Mouse (Mus musculus): ENCODE results near the gene Ep400. TPM values are rescaled to one million over a fixed set of nuclear protein-coding genes. Genes with fewer than 3 reads are reported as not detected.
"Not testable (repeated sequence)": the region's sequence is repeated elsewhere in the genome, so short reads cannot be mapped to it uniquely, and the experiment has no call there.

Gene Ep400
- total RNA-seq, 2 experiments from 2014 or later, result 92.7 to 113 TPM

DNA sequence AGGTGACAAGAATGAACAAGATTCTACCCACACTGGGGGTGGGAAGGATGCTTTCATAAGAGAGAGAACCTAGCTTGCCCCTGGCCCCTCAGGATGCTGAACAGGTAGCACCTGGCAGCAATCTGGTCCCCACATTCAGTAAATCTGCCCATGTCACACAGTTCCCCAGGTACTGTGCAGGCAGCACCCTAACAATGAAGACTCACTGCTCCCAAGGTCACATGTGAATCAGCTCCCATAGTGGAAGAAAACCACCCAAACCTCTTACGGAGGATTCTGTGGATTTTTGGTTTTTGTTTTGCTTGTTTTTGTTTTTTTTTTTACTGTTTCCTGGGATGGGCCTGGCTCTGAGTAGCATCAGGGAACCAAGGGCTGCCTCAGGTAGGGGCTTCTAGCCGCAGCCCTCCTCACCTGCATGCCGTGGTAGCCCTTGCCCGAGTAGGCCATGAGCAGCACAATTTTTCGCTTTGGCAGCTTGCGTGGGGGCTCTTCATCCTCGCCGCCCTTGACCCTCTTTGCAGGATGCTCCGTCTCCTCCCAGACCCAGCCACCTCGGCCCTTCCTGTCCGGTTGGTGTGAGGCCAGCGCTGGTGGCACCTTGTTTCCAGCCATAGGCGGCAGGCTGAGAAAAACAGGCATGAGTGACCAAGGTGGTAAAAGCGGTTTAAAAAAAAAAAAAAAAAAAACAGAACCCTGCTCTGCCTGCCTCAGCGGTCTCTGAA lies 8.9 kb upstream of the Ep400 start:
- DNase-seq, result no peak

DNA sequence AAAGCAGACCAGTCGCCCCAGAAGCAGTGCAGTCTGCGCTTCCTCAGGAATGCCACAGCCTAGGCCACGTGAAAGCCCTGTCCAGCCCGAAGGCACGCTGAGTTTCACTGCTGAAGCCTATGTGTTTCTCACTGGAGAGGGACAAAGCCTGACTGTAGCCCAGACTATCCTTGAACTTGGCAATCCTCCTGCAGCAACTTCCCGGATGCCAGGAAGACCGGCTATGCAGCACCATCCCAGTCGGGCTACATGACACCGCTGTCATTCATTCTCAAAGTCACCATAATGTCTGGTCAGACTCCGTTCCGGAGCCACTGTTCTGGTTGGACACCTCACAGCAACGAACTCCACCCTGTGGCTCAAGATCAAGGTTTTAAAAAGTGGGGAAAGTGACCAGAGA lies 7.7 kb upstream of the Ep400 start:
- no peak for DNase-seq

DNA sequence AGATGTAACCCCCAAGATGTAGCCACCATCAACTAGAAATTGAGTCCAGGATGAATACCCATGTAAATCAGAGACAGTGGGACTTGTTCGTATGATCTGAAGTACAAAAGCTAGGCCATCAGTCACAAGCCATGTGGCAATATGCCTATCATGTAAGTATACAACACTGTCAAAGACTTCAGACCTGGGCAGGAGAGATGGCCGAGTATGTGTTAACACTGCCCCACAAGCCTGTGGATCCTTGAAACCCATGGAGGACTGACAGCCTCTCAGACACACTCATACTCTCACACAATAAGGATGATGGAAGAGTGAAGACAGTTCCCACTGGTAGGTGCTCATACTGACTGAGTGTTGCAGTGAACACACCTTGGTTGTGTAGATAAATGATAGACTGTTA lies 5.6 kb upstream of the Ep400 start:
- no peak for DNase-seq

DNA sequence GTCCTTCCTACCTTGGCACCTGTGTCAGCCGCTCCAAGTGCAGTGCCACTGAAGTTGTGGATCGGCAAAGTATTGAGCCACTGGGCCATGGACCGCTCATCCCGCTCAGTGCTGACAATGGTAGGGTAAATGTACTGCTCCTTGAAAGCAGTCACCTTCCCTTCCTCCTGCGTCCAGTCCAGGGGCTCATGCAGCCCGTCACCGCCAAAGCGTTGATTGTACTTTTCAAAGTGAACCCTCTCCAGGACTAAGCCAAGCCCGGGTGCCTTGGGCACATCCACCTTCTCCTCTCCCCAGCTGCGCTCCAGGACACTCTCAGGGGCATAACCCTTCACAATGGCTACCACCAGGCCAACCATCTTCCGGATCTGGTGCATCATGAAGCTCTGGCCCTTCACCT lies 4.0 kb upstream of the Ep400 start:
- DNase-seq, result no peak

DNA sequence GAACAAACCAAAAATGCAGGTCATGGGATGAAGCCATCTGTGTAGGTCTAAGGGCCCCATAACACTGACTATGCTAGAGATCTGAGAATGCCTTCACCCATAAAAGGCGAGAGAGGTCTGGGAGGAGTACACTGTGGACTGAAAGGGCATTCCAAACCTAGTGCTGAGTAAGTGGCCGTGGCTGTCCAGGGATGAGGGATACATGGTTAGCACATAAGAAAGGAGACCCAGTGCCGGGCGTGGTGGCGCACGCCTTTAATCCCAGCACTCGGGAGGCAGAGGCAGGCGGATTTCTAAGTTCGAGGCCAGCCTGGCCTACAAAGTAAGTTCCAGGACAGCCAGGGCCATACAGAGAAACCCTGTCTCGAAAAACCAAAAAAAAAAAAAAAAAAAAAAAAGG lies 2.4 kb upstream of the Ep400 start:
- DNase-seq, result not testable (repeated sequence)

DNA sequence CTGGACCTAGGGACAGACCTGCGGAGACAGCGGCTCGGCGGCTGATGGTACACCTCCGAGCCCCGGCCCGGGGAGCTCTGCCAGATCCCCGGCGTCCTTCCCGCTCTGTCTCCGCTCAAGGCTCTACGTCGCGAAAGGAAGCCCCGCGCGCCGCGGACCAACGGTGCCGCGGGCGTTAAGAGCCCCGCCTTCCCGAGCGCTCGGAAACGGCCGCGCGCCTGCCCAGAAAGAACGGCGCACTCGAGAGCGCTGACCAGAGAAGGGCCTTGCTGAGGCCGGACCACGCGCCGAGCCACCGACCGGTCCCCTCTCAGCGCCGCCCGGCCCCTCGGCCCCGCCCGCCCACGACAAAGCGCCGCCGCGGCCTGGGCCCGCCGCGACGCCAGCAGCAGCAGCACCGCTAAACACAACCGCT lies 479 bp downstream of the Ep400 start:
- DNase-seq, result no peak

DNA sequence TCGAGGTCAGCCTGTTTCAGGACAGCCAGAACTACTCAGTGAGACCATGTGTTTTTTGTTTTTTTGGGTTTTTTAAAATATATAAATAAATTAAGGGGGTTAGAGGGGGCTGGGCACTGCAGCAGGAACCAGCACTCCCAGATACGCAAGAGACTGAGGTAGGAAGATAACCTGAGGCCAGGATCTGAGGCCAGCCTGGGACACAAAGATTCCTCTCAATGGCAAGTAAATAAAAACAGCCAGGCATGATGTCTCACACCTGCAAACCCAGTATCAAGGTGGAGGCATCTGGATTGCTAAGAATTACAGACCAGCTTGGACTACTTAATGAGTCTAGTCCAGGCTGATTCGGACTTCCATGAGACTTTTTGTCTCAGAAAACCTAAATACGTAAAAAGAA lies 1.2 kb downstream of the Ep400 start:
- no peak for DNase-seq

DNA sequence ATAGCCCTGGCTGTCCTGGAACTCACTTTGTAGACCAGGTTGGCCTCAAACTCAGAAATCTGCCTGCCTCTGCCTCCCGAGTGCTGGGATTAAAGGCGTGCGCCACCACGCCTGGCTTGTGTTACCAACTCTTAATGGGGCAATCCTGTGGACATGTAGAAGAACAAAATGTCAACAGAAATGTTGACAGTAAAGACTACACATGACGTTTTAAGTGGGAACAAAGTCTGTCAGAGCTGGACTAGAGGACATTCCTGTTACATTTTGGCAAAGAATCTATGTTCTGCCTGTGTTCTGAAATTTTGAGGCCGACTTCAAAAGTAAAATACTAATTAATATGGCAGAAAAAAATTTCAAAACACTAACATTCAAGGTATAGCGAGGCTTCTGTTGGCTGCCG lies 6.6 kb downstream of the Ep400 start:
- no peak for DNase-seq

DNA sequence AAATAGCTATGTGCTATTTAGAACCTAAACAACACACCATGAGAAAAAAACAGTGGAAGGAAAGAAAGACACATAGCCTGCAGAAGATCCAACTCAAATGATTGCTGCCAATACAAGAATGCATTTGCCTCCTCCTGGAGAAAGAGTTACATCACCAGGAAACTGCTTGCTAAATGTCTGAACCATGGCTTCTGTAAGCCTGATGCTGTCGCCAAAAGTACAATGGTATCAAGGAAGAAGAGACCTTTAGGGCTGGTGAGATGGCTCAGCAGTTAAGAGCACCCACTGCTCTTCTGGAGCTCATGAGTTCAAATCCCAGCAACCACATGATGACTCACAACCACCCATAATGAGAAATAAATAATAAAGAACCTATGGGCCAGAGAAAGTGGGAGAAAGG lies 25.5 kb downstream of the Ep400 start:
- DNase-seq, result no peak

DNA sequence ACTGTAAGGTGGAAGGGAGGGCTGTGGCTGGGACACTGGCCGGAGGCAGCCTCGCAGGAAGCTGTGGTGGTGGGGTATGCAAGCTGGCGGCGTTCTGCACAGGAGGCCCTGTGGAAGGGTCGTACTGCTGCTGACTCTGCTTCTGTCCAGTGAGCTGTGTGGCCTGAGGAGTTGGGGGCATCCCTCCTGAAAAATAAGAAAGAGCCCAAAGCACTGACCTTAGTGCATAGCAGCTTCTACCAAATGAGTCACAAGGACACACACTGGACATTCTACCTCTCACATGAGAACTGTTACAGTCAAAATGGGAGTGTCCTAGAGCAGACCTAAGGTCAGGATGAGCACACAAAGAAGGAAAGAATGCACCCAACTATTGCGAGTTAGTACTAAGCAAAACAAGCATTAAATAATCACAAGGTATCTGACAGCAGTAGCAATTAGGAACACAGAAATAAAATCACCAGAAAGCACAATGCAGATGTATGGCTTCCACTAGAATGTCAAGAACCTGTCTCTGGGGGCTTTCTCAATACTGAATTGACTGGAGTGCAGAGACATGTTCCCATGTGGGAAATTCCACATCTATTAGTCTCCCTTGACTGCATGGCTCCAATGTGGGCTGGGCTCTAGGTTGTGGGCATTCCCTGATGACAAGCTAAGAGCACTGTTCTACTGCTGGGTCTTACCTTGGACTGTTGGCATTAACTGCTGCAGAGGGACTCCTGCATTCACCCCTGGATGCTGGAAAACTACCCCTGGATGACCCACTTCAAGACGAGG lies 30.8 kb downstream of the Ep400 start:
- DNase-seq, result no peak

DNA sequence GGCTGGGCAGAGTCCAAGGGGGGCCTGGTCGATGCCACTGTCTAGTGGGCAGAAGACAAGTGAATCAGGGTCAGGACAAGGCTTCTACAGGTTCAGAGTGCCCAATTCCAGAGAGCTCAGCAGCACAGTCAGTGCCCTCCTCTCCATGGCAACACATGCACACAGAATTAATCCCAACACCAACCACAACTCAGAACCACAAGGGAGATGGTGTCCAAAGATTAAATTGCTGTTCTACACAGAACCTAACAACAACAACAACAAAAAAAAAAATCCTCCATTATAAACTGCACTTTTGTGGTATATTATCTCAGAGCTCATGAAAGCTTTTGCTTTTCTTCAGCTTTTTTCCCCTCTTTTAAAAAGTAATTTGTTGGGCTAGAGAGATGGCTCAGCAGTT lies 34.9 kb downstream of the Ep400 start:
- DNase-seq, result no peak

DNA sequence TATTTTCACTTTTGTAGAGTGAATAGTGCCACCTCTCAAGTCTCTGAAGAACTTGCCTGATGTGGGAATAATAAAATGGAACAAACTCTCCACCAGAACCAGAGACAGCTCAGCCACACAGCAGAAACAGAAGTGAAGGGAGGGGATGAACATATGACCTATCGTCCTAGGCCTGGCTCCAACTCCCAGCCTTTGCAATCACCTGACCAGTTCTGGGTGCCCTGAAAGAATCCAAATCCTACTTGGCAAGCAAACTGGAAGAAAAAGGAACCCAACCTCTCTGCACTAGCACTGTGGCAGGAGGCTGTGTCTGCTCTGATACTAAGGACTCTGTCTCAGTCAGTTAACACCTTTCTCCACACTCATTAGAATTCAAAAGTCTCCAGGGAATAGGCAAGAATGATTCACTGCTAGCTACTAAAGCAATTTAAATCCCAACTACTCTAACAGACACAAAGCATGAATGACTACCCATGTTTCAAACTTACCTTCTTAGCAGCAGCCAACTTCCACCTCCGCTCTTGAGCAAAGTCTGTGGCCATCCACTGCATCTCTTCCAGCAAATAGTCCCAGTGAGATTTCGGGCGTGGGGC lies 37.2 kb downstream of the Ep400 start:
- no peak for DNase-seq

DNA sequence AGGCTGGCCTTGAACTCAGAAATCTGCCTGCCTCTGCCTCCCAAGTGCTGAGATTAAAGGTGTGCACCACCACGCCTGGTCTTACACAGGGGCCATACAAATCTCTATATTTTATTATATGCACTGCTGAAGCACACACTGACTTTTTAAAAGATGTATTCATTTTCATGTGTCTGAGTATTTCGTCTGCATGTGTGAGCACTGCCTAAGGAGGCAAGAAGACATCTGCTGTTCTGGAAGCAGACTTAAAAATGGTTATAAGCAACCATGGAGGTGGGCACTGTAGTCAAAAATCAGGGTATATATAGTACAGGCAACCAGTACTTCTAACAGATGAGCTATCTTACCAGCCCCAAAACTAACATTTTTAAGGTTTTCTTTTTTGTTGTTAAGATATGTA lies 39.3 kb downstream of the Ep400 start:
- DNase-seq, result no peak

DNA sequence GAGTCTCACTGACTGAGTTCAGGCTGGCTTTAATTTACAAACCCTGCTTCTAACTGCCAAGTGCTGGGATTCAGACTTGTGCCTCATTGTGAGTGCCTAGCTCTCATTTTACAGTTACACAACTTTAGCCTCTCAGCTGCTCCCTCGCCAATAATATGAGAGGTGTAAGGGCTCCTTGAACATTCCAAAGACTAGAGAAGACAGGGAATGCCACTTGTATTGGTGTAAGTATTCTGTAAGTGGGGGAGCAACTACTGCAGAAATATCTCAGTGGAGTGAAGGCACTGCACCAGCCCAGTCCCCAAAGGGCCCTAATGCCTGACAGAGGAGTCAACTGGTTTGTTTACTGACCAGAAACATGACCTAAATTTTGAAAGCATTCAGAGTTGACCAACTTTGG lies 42.7 kb downstream of the Ep400 start:
- no peak for DNase-seq

DNA sequence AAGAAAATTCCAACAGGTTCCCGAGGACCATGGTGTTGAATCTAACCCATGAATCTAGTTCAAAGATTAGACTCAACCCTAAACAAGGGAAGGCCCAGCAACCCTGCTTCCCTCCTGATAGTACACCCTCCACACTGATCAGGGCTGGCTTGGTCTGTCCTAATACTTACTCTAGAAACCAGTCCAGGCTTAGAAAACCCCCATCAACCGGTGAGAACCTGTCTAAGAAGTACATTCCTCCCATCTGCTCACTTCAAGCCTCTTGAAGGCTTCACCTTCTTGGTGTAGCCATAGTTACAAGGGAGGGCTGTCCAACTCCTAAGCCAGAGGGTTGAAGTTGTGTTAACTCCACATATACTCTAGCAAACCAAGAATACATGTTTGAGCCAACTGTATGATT lies 47.0 kb downstream of the Ep400 start:
- DNase-seq, result no peak

DNA sequence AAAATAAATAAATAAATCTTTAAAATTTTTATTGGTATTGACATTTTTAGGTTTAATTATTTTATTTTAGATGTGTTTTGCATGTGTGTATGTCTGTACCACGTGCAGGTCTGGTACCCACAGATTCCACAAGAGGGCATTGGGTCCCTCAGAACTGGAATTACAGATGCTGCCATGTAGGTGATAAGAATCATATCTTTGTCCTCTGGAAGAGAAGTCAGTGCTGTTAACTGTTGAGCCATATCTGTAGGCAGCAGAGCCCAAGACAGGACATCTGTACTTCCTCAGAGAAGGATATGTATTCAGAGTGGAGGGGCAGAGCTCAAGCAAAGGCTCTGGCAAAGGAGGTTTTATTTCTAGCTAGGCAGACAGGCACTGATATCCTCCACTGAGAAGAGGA lies 49.1 kb downstream of the Ep400 start:
- not testable (repeated sequence) for DNase-seq

DNA sequence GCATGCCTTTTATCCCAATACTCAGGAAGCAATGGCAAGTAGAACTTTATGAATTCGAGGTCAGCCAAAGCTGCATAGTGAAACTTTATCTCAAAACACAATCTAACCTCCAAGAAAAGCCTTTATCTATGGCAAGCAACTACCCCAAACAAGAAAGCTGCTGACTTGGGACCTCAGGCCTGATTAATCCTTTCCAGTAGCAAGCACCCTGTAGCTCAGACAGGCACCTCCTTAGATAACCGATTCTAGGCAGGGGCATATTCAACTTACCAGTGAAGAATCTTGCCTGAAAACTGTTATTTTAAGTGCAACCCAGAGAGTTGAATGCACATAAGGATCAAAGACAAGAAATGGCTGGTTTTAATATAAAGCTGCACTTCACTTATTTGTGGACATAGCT lies 59.1 kb downstream of the Ep400 start:
- DNase-seq, result no peak

DNA sequence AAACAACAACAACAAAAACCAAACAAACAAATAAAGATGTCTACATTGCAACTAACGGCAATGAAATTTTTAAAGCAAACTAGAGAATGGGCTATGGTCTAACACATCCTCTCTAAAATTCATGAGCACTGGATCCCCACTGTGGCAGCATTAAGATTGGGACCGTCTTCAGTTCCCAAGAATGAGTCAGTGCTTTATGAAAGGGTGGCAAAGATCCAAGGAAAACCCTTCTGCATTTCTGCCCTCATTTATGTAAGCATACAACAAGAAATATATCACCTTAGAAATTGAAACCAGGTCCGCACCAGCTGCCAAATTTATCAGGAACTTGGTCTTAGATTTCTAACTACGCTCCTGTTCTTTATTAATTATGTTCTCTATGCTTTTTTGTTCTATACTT lies 61.3 kb downstream of the Ep400 start:
- DNase-seq, result no peak

DNA sequence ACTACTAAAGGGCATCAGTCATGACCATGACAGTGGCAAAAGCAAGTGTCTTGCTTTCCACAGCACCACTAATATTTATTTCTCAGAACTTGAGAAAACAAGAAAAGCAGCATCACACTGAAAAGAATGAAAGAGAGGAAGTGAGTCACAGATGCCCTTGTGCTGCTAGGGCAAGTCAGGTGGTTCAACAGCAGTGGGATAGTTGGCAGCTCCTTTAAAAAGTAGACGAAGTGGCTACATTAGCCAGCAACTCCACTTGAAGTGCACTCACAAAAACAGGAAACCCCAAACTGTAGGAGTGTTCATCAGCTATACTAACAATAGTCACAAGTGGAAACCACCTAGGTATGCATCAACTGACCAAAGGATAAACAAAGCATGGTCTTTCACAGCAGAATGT lies 66.5 kb downstream of the Ep400 start:
- DNase-seq, result no peak

DNA sequence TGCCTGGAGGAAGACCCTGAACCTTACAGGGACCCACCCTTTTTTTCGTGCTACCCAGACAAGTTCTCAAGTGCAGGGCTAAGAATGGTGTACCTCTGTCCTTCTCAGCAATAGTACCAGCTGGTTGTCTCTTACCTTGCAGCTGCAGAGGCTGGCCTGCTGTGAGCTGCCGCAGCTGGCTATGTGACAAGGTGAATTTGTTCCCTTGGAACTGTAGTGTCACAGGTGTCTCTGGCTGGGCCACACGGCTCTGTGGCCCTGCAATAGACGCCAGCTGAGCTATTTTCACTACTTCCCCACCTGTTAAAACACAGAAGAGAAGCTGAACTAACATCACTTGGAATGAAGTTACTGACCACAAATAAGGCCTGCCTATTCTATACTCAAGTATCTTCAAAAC lies 71.9 kb downstream of the Ep400 start:
- DNase-seq, result no peak

DNA sequence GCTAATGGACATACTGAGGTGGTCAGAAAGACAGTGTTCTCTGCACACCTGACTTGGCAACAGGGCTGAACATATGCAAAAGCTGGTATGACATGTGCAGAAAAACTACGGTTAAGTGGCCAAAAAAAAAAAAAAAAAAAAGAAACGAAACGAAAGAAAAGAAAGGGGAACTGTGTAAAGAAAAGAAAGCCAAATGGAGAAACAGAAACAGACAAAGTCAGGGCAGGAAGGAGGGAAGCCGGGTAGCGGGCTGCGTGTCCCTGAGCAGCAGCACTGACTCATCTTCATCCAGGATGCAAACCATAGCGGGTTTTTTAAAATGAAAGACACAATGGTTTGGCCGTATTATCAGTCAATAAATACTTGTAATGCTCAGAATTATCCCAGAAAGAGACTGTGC lies 88.5 kb downstream of the Ep400 start:
- no peak for DNase-seq

DNA sequence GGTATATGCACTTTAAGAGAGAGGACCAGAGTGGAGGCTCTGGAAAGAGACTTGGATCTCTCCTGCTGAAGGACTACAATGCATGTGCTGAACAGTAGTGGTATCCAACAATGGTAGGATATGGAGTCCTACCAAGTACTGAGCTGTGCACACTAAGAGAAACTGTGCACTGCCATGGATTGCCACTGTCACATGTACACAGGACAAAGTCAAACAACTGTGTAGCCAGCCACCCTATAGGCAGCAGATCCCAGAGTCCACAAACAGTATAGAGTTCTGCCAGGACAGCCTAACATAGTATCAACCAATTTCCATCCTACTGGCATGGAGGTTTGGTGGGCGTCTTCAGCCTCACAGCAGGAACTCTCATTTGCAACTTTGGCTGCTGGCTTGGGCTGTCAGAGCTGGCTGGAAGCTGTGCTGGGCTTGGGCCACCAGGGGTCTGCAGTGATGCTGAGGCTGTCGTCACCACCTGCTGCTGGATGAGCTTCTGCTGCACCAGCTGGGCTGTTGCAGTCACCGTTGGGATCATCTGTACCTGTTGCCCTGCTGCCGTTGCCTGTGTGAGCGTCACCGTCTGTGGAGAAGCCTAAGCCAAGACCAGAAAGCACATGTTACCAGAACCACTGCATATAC lies 104.9 kb downstream of the Ep400 start:
- no peak for DNase-seq

DNA sequence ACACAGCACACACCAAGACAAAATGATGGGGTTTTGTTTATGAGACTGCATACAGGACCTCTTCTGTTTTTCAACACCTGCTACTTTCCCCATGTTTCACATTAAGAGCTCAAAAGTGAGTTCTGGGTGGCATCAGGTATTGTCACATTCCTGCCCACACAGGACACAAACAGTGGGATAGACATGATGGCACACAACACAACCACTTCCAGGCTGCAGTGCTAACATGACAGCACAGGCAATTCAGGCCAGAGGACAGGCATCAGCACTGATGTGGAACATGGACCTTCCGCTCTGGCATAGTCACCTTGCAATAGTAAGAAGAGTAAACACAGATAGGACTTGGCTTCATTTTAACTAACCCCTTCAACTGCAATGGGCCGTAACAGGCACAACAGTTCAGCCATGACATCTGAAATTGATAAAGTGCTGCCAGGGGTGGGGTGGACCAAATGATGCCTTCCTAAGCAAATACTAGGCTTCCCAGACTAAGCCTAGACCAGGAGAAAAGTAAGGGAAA lies 105.7 kb downstream of the Ep400 start:
- DNase-seq, result no peak

Measured in layer of hippocampus, postnatal 36 days (tissue).